Mouse (Mus musculus): ENCODE measurements at regions not wholly inside any gene's neighbourhood (a gene's known extent, or its start where the extent isn't known, plus 50 kb on each side); places are given as distances from the start of the nearest gene placed in this dataset.
A peak's percentile ranks its signal among the peaks of the same experiment; 100 is the strongest.

DNA sequence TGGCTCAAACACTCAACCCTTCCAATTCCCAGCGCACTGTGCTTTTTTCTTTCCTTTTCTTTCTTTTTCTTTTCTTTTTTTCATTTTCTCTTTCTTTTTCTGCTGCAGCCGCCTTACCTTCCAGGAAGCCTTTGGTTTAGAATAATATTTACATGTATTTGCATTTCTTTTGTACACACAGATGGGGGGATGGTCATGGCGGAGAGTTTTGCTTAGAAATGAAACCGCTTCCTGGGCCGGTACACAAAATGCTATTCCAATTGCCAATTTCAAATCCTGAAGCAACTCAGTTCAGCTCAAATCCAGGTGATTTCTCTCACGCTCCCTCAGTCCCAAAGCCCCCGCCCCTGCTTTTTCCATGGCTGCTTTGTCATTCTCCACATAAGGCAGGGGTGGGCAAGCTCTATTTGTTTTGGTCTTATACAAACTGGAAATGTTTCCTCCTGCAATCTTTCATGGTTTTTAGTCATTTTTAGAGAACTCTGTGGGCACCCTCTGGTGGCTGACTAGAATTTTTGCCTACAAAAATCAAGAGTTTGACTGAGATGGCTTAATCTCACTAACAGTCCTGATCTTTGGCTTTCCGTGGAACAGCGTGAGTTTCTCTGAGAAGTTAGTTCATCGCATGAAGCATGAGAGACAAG lies 149.4 kb upstream of the Egln3 start:
- TF ChIP-seq CTCF (IDR thresholded peaks at IDR 0.05; ENCODE audit: low read depth) (peak; percentile 20; the same call in 1 of the 2 replicates), EP300 (IDR thresholded peaks at IDR 0.05; ENCODE audit: low read depth) (no peak)
